Mouse (Mus musculus) kidney, adult 2 months (tissue): Measurements from ENCODE around the gene Grk4.

Source experiments
- CTCF ChIP-seq: fragments of 200-500 bp; conservative IDR thresholded peaks from 2 replicates; pipeline ENCODE4 v1.5.1; 2011; ENCODE audit warnings: low read depth, mild to moderate bottlenecking, control low read depth, low read length, moderate library complexity, mixed read lengths; ENCODE audit not compliant: insufficient read depth, insufficient read length
- POLR2A ChIP-seq: fragments of 200-500 bp; IDR thresholded peaks from one replicate; pipeline ENCODE4 v1.6.1; 2011; ENCODE audit warnings: low read depth, low read length, control low read depth

- TF ChIP-seq CTCF: no peak
- no peak for TF ChIP-seq POLR2A
Observed at GRCm38 (mm10) chr5:34758762-34759161, 98.6 kb downstream of the Grk4 start.
